Mouse (Mus musculus) liver, embryonic 14.5 days (tissue): ENCODE measurements around the gene Dhrs2. TPM values are rescaled to one million over a fixed set of nuclear protein-coding genes. Genes with fewer than 3 reads are reported as not detected.

ENCODE experiments used
- ATAC-seq: fragments of 200-750 bp; cut with Nextera tagmentation; 2 replicates; pipeline ENCODE4 v1.8.0; 2017; ENCODE audit warnings: moderate number of reproducible peaks, mild to moderate bottlenecking, moderate library complexity; ENCODE audit not compliant: insufficient read depth
- DNase-seq, 3 experiments: peaks; one replicate each; pipeline ENCODE4 v3.0.0-alpha.2; 2012 to 2013; ENCODE audit warnings: low read depth in 3 of 3, low spot score in 3 of 3
- H3K27ac ChIP-seq: fragments of 300-500 bp; sonication (generic); 2 replicates; pipeline ENCODE4 v1.5.1; 2014; ENCODE audit warnings: moderate library complexity, mild to moderate bottlenecking, control low read depth, inconsistent platforms
- H3K27me3 ChIP-seq: fragments of 300-500 bp; sonication (generic); 2 replicates; pipeline ENCODE4 v1.6.1; 2014; ENCODE audit warnings: mild to moderate bottlenecking, low read length, moderate library complexity; ENCODE audit not compliant: control insufficient read depth, insufficient read depth
- H3K36me3 ChIP-seq: fragments of 300-500 bp; sonication (generic); replicated peaks from 2 replicates; pipeline ENCODE4 v1.6.1; 2014; ENCODE audit warnings: low read depth; ENCODE audit not compliant: control insufficient read depth, insufficient read depth
- H3K4me1 ChIP-seq, 2 experiments: fragments of 200-500 bp in 1 of 2; fragments of 300-500 bp in 1 of 2; sonication (generic) in 1 of 2; replicated peaks; 2 replicates each; pipeline ENCODE4 v1.6.1; 2012 to 2014; ENCODE audit warnings: antibody characterized with exemption in 1 of 2, inconsistent platforms in 1 of 2, low read length in 1 of 2; ENCODE audit not compliant: control insufficient read depth in 2 of 2, insufficient read depth in 2 of 2
- H3K4me2 ChIP-seq: fragments of 300-500 bp; sonication (generic); 2 replicates; pipeline ENCODE4 v1.6.1; 2014; ENCODE audit warnings: low read depth, mild to moderate bottlenecking, control low read depth, moderate library complexity
- H3K4me3 ChIP-seq, 2 experiments: fragments of 200-500 bp in 1 of 2; fragments of 300-500 bp in 1 of 2; sonication (generic) in 1 of 2; 2 replicates each; pipeline ENCODE4 v1.5.1; 2012 to 2014; ENCODE audit warnings: low read depth in 2 of 2, low read length in 2 of 2, mild to moderate bottlenecking in 2 of 2, control low read depth in 1 of 2, inconsistent platforms in 1 of 2, moderate library complexity in 1 of 2; ENCODE audit not compliant: insufficient read depth in 1 of 2
- H3K9ac ChIP-seq: fragments of 300-500 bp; sonication (generic); replicated peaks from 2 replicates; pipeline ENCODE4 v1.6.1; 2014; ENCODE audit warnings: mild to moderate bottlenecking, control low read depth, moderate library complexity
- H3K9me3 ChIP-seq: fragments of 300-500 bp; sonication (generic); 2 replicates; pipeline ENCODE4 v1.6.1; 2016; ENCODE audit warnings: low read length, mixed read lengths; ENCODE audit not compliant: control insufficient read depth
- CTCF ChIP-seq: IDR thresholded peaks from 2 replicates; pipeline ENCODE4 v1.5.1; 2016; ENCODE audit warnings: antibody characterized with exemption, low read depth, control low read depth
- EP300 ChIP-seq: IDR thresholded peaks from 2 replicates; pipeline ENCODE4 v1.6.1; 2016; ENCODE audit warnings: antibody characterized with exemption, low read depth
- WGBS: fragments of 180-500 bp; shearing (Covaris S2); extraction: QIAGEN DNeasy Blood & Tissue Kit; methylation state at CpG from one replicate; pipeline ENCODE4 v1.1.7; 2014; ENCODE audit not compliant: insufficient replicate concordance; 5-methylcytosine and 5-hydroxymethylcytosine counted together
- polyA plus RNA-seq, 2 experiments: library from polyadenylated mRNA; depleted of rRNA in 1 of 2; stranded (reverse) in 1 of 2; unstranded in 1 of 2; fragments of >200 nt; fragmentation: Nextera tagmentation in 1 of 2; extraction: Ambion mirVana in 1 of 2; gene quantifications; 2 replicates each; pipeline versions ENCODE4 v1.2.1 to v1.2.3; 2012 to 2014

Gene Dhrs2
- polyA plus RNA-seq (2012; rRNA removed), result 0.06 TPM in 1 of 2 replicates, not detected in the other
- 0.14 TPM in 1 of 2 replicates, not detected in the other for polyA plus RNA-seq (2014; fragmentation: Nextera tagmentation; extraction: Ambion mirVana)

DNA sequence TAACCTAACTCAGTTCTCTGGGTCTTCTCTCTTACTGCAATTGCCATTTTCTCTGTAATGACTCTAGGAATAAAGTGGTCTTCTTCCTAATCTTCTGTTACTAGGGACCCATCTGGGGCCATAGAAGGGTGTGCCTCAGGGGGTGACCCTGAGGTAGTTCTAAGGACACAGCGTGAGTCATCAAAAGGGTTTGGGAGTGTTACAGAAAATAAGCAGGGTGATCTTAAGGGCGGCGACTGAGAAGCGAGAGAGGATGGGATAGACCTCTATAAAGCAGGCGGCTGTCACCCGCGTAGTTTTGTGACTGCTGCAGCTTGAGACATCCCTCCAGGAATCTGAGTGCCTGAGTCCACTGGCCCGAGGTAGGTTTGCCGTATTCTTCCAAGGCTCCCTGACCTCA lies at the start of gene Dhrs2:
Gene Dhrs2 (plus strand): TSS at position 301 of the 400 bp plus-strand sequence.
- H3K4me3 ChIP-seq, result no peak within 1 kb of the TSS
- ATAC-seq, result no peak

DNA sequence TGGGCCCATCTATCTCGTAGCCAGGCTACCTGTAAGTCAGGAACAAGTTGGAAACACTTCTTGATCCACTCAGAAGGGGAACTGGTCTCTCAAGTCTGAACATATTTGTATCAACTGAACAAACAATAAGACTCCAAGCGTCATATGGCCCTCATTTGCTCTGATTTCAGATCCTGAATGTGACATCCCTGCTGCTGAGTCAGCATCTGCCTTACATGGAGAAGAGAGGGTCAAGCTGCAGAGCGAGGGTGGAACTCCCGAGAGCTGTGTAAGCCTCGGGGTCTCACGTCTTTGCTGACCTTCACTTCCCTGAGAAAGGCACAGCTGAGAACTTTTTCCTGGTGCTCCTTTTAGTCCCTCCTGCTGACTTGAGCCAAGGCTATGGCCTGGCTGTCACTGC lies 47.6 kb upstream of the Dhrs2 start:
- no peak for DNase-seq
- ATAC-seq, result no peak
- Histone ChIP-seq H3K9me3 (no peaks in the 10 kb centered on the region), H3K27ac (no peak overlapping the region), H3K4me2 (no peak overlapping the region), H3K4me1 (no peaks in the 10 kb centered on the region), H3K27me3 (no peaks in the 10 kb centered on the region), H3K4me3 (no peak overlapping the region), H3K36me3 (no peaks in the 10 kb centered on the region), H3K9ac (no peak overlapping the region)
- TF ChIP-seq CTCF (no peak), EP300 (no peak)
- WGBS, result 57% methylated on average over 6 of the region's 6 CpGs

More for the DNA sequence above, at the start of gene Dhrs2:
- Histone ChIP-seq H3K4me2 (no peak within 1 kb of the TSS), H3K4me1 (no peaks in the 10 kb centered on the region), H3K27me3 (no peaks in the 10 kb centered on the region), H3K27ac (no peak within 1 kb of the TSS), H3K9ac (no peak within 1 kb of the TSS), H3K36me3 (no peaks in the 10 kb centered on the region), H3K9me3 (no peaks in the 10 kb centered on the region)
- no peak for TF ChIP-seq CTCF
- no peak for DNase-seq
- 66% methylated on average over 9 of the region's 9 CpGs for WGBS

DNA sequence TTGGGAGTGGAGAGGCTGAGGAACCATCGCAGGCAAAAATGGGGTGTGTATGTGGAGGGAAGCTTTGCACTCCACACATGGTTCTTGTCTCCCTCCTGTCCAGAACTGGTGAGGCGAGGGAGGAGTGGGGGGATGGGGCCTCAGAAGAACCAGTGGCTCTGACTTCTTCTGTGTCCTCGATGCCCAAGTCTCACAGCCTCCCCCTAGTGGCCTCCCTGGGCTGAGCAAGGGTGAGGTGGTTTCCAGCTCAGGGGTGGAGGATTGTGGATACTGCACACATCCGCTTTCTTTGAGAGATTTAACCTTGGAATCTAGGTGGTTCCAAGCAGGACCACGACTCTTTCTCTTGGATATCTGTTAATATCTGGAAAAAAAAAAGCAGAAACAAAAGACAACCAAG lies 44.5 kb upstream of the Dhrs2 start:
- Histone ChIP-seq H3K27ac (no peak overlapping the region), H3K4me2 (no peak overlapping the region), H3K4me1 (no peaks in the 10 kb centered on the region), H3K27me3 (no peaks in the 10 kb centered on the region), H3K36me3 (no peaks in the 10 kb centered on the region), H3K9ac (no peak overlapping the region), H3K9me3 (no peaks in the 10 kb centered on the region), H3K4me3 (no peak overlapping the region)
- no peak for ATAC-seq
- peak in 1 of 3 experiments; percentile 7 for DNase-seq
- 18% methylated on average over 5 of the region's 5 CpGs for WGBS
- no peak for TF ChIP-seq EP300
- peak; percentile 84 for TF ChIP-seq CTCF

DNA sequence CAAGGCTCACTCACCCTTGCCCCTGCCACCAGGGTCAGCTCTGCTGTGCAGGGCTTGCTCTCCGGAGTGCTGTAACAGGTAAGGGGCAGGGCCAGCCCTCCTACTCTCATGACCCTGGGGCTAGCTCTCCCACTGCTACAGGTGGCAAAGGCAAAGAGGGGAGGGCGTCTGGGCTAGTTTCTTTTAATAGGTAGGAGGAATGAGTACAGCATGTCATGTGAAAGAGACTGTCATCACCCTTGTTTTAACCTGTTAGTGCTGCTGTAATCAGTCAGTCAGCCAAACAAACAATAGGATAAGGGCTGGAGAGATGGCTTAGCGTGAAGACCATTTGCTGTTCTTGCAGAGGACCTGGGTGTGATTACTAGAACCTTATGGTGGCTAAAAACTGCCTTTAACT lies 40.9 kb upstream of the Dhrs2 start:
- DNase-seq (no peak), ATAC-seq (no peak)
- WGBS, result 40% methylated on average over 3 of the region's 3 CpGs
- no peaks in the 10 kb centered on the region for H3K36me3 ChIP-seq
- no peak overlapping the region for H3K4me2 ChIP-seq
- no peak overlapping the region for H3K9ac ChIP-seq
- no peaks in the 10 kb centered on the region for H3K27me3 ChIP-seq
- TF ChIP-seq CTCF (no peak), EP300 (no peak)
- H3K4me3 ChIP-seq, result no peak overlapping the region
- H3K4me1 ChIP-seq, result no peaks in the 10 kb centered on the region
- no peaks in the 10 kb centered on the region for H3K9me3 ChIP-seq
- H3K27ac ChIP-seq, result no peak overlapping the region

DNA sequence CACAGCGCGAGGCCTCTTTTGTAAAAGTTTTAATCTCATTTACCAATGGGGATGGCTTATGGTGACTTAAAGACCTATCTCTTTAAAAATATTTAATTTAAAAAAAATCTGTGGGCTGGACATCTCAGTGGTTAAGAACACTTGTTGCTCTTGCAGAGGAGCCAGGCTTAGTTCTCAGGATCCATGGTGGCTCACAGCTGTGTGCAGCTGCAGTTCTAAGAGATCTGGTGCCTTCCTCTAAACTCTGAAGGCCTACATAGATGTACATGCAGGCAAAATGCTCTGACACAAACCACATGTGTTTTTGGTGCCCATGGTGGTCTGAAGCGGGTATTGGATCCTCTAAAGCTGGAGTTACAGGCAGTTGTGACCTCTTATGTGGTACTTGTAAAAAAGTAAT lies 38.6 kb upstream of the Dhrs2 start:
- Histone ChIP-seq H3K4me2 (no peak overlapping the region), H3K4me1 (no peaks in the 10 kb centered on the region), H3K27ac (no peak overlapping the region), H3K9ac (no peak overlapping the region), H3K4me3 (no peak overlapping the region), H3K36me3 (no peaks in the 10 kb centered on the region), H3K9me3 (no peaks in the 10 kb centered on the region), H3K27me3 (no peaks in the 10 kb centered on the region)
- TF ChIP-seq EP300 (no peak), CTCF (no peak)
- no peak for DNase-seq
- ATAC-seq, result no peak
- 74% methylated on average over 3 of the region's 3 CpGs for WGBS
